In genomic region chr5:29196264-29196658, GRCm38 (mm10) we compare ENCODE assay signal across 9 mouse cellular contexts. TPM values are rescaled to one million over a fixed set of nuclear protein-coding genes. Genes with fewer than 3 reads are reported as not detected.
DNase-seq lines count a peak whose midpoint lies in the region; ATAC-seq and TF ChIP-seq lines count a peak whose summit lies in the region.
"Had no signal": no experiment of that assay in that cellular context is flagged by ENCODE, and none has a peak within 500 bp of the region (broad histone marks: within the 10 kb centered on the region; RNA-seq: fewer than 3 reads in every experiment).

No protein-coding gene starts in this region.

- H3K9me3 ChIP-seq in heart, embryonic 13.5 days = no peaks in the 10 kb centered on the region
- no peaks in the 10 kb centered on the region for H3K9me3 ChIP-seq in heart, postnatal 0 days (replicated peaks; ENCODE audit: control insufficient read depth, low read length)
- H3K9me3 ChIP-seq in midbrain, embryonic 10.5 days (replicated peaks) = no peaks in the 10 kb centered on the region

- TF ChIP-seq POLR2A in bone marrow macrophage, adult 2 months (IDR thresholded peaks at IDR 0.05; ENCODE audit: borderline replicate concordance, low read depth, low read length) = no peak

- no peak overlapping the region for H3K27ac ChIP-seq in heart, embryonic 13.5 days (replicated peaks)
- H3K27ac ChIP-seq in bone marrow macrophage, adult 2 months (ENCODE audit: insufficient read depth, low read depth, low read length) = no peak overlapping the region
- no peak overlapping the region for H3K27ac ChIP-seq in heart, postnatal 0 days (ENCODE audit: low read depth)
- peak overlapping the region; percentile 92 for H3K27ac ChIP-seq in midbrain, embryonic 10.5 days (replicated peaks)

- TF ChIP-seq EP300 in heart, postnatal 0 days (IDR thresholded peaks at IDR 0.05; ENCODE audit: low read depth) = no peak

- intact Hi-C loops in gastrocnemius, postnatal 36 days (cut with DNase I) = no loop called here

- peak overlapping the region; percentile 81 for H3K9ac ChIP-seq in heart, embryonic 13.5 days
- 0 out of 2 replicates have a peak overlapping the region, but pooled peaks have one; percentile 33 for H3K9ac ChIP-seq in heart, postnatal 0 days (replicated peaks; ENCODE audit: low read depth, low read length)

- WGBS in heart, embryonic 13.5 days = 14% methylated on average over 12 of the region's 12 CpGs
- 10% methylated on average over 12 of the region's 12 CpGs for WGBS in heart, postnatal 0 days
- 11% methylated on average over 12 of the region's 12 CpGs for WGBS in midbrain, embryonic 10.5 days

- no peak for DNase-seq in heart, adult 9 months (ENCODE audit: low spot score in 2 of 2)
- no peak for DNase-seq in heart, postnatal 0 days (ENCODE audit: low spot score)
- DNase-seq in midbrain, embryonic 10.5 days (ENCODE audit: low spot score) = no peak
- DNase-seq in frontal cortex, adult 2 months (ENCODE audit: extremely low spot score in 1 of 2, low spot score in 1 of 2) = no peak
- DNase-seq in thymus, postnatal 10 days (ENCODE audit: low spot score in 2 of 2) = no peak
- no peak for DNase-seq in gastrocnemius, postnatal 36 days

- peaks cover 11% of the 10 kb centered on the region for H3K4me1 ChIP-seq in heart, embryonic 13.5 days
- H3K4me1 ChIP-seq in bone marrow macrophage, adult 2 months (ENCODE audit: control insufficient read depth, insufficient read depth, low read length) = 0 out of 2 replicates have a peak, but pooled peaks cover 4% of the 10 kb centered on the region
- peaks cover 12% of the 10 kb centered on the region; the same call in 1 of the 2 replicates for H3K4me1 ChIP-seq in heart, postnatal 0 days (ENCODE audit: control insufficient read depth, insufficient read depth)
- peaks cover 37% of the 10 kb centered on the region for H3K4me1 ChIP-seq in midbrain, embryonic 10.5 days

- no peak for ATAC-seq in heart, embryonic 13.5 days (ENCODE audit: extremely low read depth, insufficient number of reproducible peaks, low FRiP score, low TSS enrichment)
- no peak for ATAC-seq in heart, postnatal 0 days (ENCODE audit: insufficient read depth, low read depth)

- TF ChIP-seq CTCF in bone marrow macrophage, adult 2 months (IDR thresholded peaks at IDR 0.05; ENCODE audit: low read depth, low read length) = no peak
- no peak for TF ChIP-seq CTCF in heart, postnatal 0 days (IDR thresholded peaks at IDR 0.05; ENCODE audit: low read depth)

- peak overlapping the region; percentile 84 for H3K4me2 ChIP-seq in heart, embryonic 13.5 days
- H3K4me2 ChIP-seq in heart, postnatal 0 days (ENCODE audit: low read depth, low read length) = peak overlapping the region; percentile 96

- H3K36me3 ChIP-seq in heart, embryonic 13.5 days = no peaks in the 10 kb centered on the region
- no peaks in the 10 kb centered on the region for H3K36me3 ChIP-seq in heart, postnatal 0 days (replicated peaks; ENCODE audit: control insufficient read depth, insufficient read depth, low read length)
- H3K36me3 ChIP-seq in midbrain, embryonic 10.5 days = no peaks in the 10 kb centered on the region

- peak overlapping the region; percentile 74 for H3K4me3 ChIP-seq in heart, embryonic 13.5 days
- H3K4me3 ChIP-seq in bone marrow macrophage, adult 2 months (ENCODE audit: insufficient read depth, low read length) = peak overlapping the region; percentile 69
- H3K4me3 ChIP-seq in heart, postnatal 0 days (ENCODE audit: low read depth, low read length) = peak overlapping the region; percentile 66
- peak overlapping the region; percentile 74 for H3K4me3 ChIP-seq in midbrain, embryonic 10.5 days

- H3K27me3 ChIP-seq in heart, embryonic 13.5 days (replicated peaks) = no peaks in the 10 kb centered on the region
- no peaks in the 10 kb centered on the region for H3K27me3 ChIP-seq in heart, postnatal 0 days (ENCODE audit: control insufficient read depth, insufficient read depth, low read length)
- no peaks in the 10 kb centered on the region for H3K27me3 ChIP-seq in midbrain, embryonic 10.5 days (ENCODE audit: low read depth, poor library complexity, severe bottlenecking)
- H3K27me3 ChIP-seq: Patski had no signal

RNA-seq across cellular contexts. Expression of gene Rnf32, which starts 0.5 kb away (rescaled TPM):
- polyA plus RNA-seq in heart, embryonic 13.5 days (2015; fragmentation: Nextera tagmentation; extraction: Ambion mirVana) = 2.6 and 2.9 TPM in 2 replicates
- not detected in 2 replicates for polyA plus RNA-seq in bone marrow macrophage, adult 2 months (2012; ENCODE audit: insufficient read depth, insufficient read length, missing spikeins)
- total RNA-seq in heart, postnatal 0 days (2014; rRNA removed; ENCODE audit: low replicate concordance) = 0.70 and 3.9 TPM in 2 replicates
- 0.42 and 0.96 TPM in 2 replicates for polyA plus RNA-seq in heart, postnatal 0 days (2015; fragmentation: Nextera tagmentation; extraction: Ambion mirVana)
- 7.0 and 8.4 TPM in 2 replicates for polyA plus RNA-seq in midbrain, embryonic 10.5 days (2016; fragmentation: Nextera tagmentation; extraction: Ambion mirVana)
- 19.5 and 21.8 TPM in 2 replicates for polyA plus RNA-seq in frontal cortex, adult 2 months (2012; rRNA removed)
- 1 to 10 TPM in 1 of 2 experiments, under 1 TPM in 1; 0.86 to 1.4 TPM for total RNA-seq in gastrocnemius, postnatal 36 days (2021)
